Mouse (Mus musculus) heart, postnatal 14 days (tissue): ENCODE data around the gene Aco2. TPM values are rescaled to one million over a fixed set of nuclear protein-coding genes. Genes with fewer than 3 reads are reported as not detected.

ENCODE experiments used
- DNase-seq, 2 experiments: peaks; one replicate each; pipeline ENCODE4 v3.0.0; 2021 to 2022
- intact Hi-C: fragments of 180-260 bp; cut with DNase I; formaldehyde crosslinking; loops from one replicate; pipeline ENCODE4 v1.15.1; 2025
- total RNA-seq, 2 experiments: library from RNA; stranded (reverse); gene quantifications; 2 replicates each; pipeline ENCODE4 v1.2.3; 2021

Aco2 gene
- total RNA-seq, 2 experiments from 2014 or later = 2,092 to 2,100 TPM

- DNase-seq = no peak
- intact Hi-C loops = no loop called here
Observed at GRCm38 (mm10) chr15:81912498-81912897, 40.4 kb downstream of the Aco2 start.

- DNase-seq = no peak
- intact Hi-C loops = no loop called here
Observed at GRCm38 (mm10) chr15:81914668-81915067, 42.6 kb downstream of the Aco2 start.

- intact Hi-C loops = no loop called here
- DNase-seq = no peak
Observed at GRCm38 (mm10) chr15:81915663-81916062, 43.6 kb downstream of the Aco2 start.

- intact Hi-C loops = no loop called here
Observed at GRCm38 (mm10) chr15:81917201-81917600, 45.1 kb downstream of the Aco2 start.

DNA sequence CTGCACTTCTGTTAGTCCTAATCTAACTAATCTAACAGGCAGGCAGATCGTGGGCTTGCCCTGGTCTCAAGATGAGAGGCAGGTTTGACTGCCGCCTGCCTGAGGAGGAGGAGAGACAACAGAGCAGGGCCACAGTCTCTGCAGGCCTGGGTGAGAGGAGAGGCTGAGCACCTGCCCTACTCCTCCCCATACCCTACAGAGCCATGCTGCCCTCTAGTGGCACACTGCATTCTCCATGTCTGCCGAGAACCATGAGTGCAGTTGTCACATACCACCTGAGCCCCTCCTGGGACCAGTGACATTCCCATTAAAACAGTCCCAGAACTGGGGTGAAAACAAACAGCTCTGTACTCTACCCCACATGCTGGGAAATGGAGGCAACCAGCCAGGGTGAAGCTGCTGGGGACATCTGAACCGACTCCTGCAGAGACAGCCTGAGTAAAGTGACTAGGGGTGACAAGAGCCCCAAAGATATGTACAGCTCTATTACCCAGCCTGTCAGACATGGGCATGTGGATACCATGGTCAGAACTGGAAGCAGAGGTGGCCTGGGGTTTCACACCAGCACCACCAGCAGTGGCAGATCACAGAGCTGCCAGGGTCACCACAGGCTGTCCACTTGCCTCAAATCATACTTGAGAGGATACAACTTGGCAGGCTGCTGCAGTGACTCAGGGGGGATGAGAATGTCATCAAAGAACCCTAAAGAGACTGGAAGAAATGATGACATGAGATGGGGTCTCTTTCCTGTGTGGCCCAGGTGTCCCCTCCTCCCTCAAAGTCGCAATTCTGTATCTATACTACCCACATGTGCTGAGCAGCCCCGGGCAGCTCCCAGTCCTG, 45.7 kb downstream of the Aco2 start:
- intact Hi-C loops = no loop called here
- peak; percentile 79 to 86 for DNase-seq

More at GRCm38 (mm10) chr15:81917201-81917600, 45.1 kb downstream of the Aco2 start:
- no peak for DNase-seq

- DNase-seq = no peak
- intact Hi-C loops = no loop called here
Observed at GRCm38 (mm10) chr15:81919062-81919461, 47.0 kb downstream of the Aco2 start.

DNA sequence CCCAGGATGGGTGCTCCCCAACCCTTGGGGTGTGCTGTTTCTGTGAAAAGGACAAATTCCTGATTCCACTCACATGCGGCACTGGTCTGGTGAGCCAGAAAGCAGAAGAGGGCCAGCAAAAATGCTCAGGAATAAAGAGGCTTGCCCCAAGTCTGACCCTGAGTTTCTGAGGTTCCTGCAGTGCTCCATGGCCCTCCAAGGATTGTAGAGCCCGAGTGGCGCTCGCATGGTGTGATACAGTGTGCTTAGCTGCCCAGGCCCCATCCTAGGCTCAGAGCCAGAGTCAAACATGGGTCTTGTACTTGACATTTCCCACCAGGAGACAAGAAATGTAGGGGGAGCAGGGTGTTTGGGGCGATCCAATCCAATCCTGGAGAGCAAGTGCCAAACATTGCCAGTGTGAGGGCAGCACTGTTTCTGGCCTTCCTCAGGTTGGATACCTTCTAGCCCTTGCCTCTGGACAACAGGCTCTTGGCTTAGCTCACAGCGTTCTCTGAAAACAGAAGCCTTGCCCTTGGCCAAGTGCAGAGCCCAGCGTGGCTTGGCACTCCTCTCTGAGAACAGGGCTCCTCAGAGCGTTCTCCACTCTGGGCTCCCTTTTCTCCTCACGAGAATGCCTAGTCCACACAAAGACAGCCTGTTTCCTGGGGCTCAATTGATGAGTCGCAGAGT, 48.6 kb downstream of the Aco2 start:
- intact Hi-C loops = no loop called here
- no peak for DNase-seq

DNA sequence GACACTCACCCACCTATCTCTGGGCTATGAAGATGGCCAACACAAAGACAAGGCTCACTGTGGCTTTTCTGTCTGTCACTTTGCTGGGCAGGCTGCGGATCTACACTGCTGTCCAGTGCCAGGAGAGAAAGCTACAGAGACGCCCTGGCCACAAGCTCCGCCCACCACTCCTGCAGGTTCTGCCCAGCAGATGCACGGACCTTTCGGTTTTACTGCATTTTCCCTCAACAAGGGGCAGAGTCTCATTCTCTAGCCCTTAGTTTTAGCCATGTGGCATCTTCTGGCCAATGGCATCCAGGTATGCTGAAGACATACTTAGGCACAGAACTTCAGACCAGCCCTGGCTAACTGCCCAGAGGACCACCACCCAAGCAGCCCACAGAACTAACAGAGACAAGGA, 49.1 kb downstream of the Aco2 start:
- intact Hi-C loops = no loop called here
- DNase-seq = no peak

GRCm38 (mm10) chr15:81924933-81925332, 52.8 kb downstream of the Aco2 start:
- DNase-seq = no peak
- intact Hi-C loops = no loop called here

GRCm38 (mm10) chr15:81925760-81926445, 53.8 kb downstream of the Aco2 start, which contains the start of gene Polr3h:
TSS of gene Polr3h (minus strand) at chr15:81926240.
- peak; percentile 93 to 96 for DNase-seq
- intact Hi-C loops = no loop called here

DNA sequence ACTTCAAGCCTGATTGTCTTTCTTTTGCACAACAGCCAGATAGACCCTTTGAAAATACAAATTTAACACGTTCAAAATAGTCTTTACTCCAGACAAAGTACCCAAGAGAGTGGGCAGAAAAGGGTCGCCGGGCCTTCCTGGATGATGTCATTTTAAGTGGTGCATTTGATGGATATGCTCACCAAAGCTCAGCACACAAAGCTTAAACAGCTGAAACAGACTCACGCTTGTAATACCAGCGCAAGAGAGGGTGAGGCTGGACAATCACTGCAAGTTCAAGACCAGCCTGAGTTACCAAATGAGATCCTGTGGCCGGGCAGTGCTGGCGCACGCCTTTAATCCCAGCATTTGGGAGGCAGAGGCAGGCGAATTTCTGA, 54.3 kb downstream of the Aco2 start:
- intact Hi-C loops = no loop called here
- DNase-seq = no peak

GRCm38 (mm10) chr15:81927741-81928140, 55.6 kb downstream of the Aco2 start:
- intact Hi-C loops = no loop called here
- DNase-seq = no peak

GRCm38 (mm10) chr15:81928277-81928676, 56.2 kb downstream of the Aco2 start:
- peak; percentile 52 to 61 for DNase-seq

GRCm38 (mm10) chr15:81932951-81933470, 60.9 kb downstream of the Aco2 start:
- no peak for DNase-seq
- intact Hi-C loops = no loop called here

More at GRCm38 (mm10) chr15:81928277-81928676, 56.2 kb downstream of the Aco2 start:
- intact Hi-C loops = no loop called here

- DNase-seq = no peak
- intact Hi-C loops = no loop called here
Observed at GRCm38 (mm10) chr15:81933986-81934385, 61.9 kb downstream of the Aco2 start.

DNA sequence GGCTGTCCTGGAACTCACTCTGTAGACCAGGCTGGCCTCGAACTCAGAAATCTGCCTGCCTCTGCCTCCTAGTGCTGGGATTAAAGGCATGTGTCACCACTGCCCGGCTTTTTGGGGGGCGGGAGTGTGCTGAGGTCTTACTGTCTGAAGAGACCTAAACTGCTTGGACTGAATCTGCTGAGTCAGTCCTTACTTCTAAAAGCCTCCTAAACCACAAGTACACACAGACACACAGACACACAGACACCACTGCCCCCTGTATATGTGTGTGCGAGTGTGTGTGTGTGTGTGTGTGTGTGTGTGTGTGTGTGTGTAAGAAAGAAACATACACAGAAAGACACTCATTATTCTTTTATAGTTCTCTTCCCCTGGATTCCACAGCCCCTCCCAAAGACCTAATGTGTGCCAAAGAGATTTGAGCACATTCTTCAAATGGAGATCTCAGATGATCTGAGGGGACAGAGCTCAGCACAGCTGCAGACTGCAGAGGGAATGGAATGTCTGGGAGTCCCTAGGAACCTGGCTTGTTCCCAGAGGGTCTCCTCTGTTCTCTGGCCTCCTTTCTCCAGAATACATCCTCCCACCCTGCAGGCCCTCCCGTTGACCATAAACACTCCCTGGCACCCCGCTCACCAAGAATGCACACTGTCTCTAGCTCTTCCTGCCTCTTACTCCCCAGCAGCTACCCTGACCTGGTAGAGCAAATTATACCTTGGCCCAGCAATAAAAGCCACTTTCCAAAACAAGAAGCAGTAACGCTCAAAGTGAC, 63.9 kb downstream of the Aco2 start:
- intact Hi-C loops = no loop called here

GRCm38 (mm10) chr15:81936679-81937078, 64.6 kb downstream of the Aco2 start, which contains the start of gene Csdc2:
TSS of gene Csdc2 (plus strand) at chr15:81936759.
- DNase-seq = peak; percentile 61 to 69
- intact Hi-C loops = no loop called here

More for the DNA sequence above, 63.9 kb downstream of the Aco2 start:
- no peak for DNase-seq

DNA sequence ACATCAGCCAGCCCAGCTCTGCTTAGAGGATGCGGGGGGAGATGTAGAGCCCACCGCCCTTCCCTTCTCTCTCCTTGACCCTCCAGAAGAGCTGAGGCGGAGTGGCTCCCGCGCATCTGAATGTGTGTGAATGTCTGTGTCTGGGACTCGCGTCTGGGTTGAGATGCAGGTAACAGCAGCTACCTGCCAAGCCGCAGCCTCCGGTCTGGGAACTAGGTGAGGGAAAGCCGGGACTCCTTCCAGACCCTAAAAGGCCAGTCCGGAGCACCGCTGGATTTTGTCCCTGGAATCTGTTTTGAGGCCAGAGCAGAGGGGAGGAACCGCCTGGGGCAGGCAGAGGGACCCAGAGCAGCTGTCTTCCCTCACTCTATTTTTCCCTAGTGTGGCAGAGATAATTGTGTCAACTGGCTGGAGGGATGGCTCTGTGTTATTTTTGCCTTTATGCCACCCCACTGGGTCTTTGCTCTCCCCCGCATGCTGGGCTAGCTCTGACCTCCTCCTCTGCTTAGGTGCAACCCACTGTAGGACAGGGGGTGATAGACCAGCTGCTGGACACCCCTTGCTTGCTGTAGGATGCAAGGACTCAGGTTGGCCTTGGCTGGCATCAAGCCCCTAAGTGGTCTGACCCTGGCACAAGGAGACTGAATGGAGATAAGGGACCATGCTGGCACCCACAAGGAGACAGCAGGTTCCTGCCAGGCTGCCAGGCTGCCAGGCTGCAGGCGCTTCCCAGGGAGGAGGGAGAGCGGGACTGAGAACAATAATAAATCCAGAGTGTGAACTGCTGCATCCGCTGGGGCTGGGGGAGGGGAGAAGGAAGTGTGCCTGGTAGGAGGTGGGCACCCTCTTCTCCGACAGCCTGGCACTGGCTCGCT, 65.2 kb downstream of the Aco2 start:
- intact Hi-C loops = no loop called here
- peak; percentile 56 to 64 for DNase-seq

DNA sequence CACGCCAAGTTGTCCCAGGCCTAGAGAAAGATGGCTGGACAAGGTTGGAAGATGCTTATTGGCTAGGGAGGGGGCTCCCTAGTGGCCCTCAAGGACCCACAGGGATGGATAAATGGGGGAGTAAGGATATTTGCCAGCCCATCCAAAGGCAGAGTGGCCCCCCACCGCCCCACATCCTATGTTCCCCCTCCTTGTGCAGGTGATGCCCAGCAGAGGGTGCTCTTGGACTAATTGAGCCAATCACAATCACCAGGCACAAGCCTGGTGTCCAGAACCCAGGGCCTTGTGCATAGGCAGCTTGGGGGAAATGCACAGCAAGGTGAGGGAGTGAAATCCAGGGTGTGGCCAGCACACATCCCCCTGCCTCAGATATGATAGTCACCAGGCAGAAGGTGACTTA, 66.1 kb downstream of the Aco2 start:
- DNase-seq = peak; percentile 45 to 60
- intact Hi-C loops = no loop called here
